Mouse (Mus musculus) layer of hippocampus, postnatal 10 days (tissue): Measurements from ENCODE around the gene Fgfr2. TPM values are rescaled to one million over a fixed set of nuclear protein-coding genes. Genes with fewer than 3 reads are reported as not detected.

ENCODE experiments used
- DNase-seq, 2 experiments: peaks; one replicate each; pipeline ENCODE4 v3.0.0; 2021; ENCODE audit warnings: low spot score in 2 of 2
- total RNA-seq, 2 experiments: library from RNA; stranded (reverse); gene quantifications; 2 replicates each; pipeline ENCODE4 v1.2.3; 2021

Gene Fgfr2
- total RNA-seq, 2 experiments from 2014 or later: 35.6 to 48.3 TPM

DNA sequence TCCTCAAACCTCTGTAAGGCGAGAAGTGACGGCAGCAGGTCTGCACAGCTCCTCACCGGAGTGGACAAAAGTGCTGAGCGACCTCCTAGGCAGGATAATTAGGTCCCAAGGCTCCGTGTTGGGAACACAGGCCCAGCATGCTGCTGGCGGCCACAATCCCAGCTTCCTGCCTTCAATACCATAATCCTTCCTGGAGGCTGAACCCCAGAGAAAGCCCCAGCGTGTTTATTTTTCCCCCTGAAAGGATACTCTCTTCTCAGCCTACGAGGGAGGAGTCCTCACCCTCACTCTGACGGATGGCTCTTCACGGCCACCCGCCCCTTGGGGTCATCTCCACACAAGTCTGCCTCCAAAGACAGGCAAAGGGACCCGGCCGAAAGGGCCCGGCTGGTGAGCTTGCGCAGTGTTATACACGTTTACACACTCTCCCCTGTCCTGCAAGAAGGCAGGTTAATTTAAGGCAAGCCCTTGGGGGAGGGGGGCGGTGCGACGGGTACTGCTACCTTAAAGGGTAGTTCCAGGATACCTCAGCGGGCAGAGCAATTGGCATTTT, 2859.3 kb downstream of the Fgfr2 start:
- DNase-seq: peak in 1 of 2 experiments; percentile 14

DNA sequence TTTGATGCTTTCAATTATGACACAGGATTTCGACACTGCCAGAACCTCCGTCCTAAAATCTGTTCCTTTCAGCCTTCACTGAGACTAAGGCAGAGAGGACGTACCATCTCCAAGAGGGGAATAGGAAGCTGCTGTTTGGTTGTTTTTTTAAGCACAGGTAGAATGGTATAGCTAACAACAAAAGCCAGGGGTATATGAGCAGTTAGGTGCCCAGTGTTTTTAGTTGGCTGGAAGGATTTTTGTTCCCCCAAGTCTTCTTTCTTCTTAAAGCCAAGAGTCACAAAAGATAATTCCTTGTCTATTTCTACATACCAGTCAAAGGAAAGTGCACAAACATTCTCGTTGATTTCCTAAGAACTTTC, 2859.9 kb downstream of the Fgfr2 start:
- DNase-seq: no peak

DNA sequence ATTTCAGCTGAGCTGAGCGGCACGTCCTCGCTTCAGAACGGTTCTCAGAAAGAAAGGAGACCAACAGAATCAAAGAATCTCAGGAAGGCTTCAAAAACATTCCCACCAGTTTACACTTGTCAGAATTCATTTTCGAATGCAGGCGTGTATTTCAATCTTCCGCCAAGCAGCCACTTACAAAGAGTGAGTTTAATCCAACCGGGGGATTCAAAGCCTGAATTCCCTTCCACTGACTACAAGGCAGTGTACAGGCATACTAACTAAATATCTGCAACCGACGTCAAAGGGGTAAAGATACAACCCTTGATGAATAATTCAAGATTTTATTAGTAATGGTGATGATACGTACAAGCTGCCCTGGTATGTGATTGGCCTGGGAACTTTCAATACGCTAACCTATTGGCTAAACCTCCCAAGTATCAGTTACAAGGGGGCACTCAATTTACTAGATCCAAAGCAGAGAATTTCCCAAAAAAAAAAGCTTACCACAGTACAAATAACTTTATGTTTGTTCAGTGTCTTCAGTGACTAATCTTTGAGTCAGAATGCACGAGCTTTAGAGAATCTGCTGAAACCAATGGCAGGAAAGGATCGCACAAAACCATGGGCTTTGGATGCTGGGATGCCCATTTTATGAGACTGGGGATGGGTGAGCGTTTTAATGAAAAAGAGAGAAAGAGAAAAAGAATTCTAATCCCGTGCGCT, 2860.5 kb downstream of the Fgfr2 start:
- no peak for DNase-seq

DNA sequence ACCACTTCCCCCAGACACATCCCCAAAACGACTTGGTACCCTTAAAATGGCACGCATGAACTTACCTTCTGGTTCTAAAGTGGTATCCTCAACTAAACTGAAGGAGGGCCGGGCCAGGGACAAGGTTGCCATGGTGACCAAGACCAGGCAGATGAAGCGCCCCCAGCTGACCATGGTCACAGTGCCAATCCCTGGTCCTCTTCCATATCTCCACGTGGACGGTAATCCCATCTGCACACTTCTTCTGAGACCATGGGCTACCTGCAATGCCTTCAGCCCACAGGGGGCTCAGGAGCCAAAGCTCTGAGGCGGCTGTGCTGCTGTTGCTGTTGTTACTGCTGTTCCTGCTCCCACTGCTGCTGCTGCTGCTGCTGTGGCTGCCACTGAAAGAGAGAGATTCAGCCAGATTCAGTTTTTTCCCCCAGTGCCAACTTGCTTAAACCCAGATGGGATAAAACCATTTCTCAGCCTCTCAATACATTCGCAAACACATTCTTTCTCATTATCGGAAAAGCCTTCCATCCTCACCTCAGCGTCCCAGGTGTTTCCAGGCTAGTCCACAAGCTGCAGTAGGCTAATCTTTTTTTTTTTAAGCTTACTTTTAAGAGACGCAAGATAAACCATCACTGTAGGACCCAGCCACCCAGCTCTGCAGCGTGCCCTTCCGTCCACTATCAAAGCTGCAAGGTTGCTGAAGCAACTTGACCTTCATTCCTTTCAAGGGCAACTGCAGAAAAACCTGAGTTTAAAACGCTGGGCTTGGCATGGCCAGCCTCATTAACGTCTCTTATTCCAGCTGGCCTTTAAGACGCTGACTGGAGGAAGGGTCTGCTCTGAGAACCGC, 2861.2 kb downstream of the Fgfr2 start:
- peak in 1 of 2 experiments; percentile 21 for DNase-seq

DNA sequence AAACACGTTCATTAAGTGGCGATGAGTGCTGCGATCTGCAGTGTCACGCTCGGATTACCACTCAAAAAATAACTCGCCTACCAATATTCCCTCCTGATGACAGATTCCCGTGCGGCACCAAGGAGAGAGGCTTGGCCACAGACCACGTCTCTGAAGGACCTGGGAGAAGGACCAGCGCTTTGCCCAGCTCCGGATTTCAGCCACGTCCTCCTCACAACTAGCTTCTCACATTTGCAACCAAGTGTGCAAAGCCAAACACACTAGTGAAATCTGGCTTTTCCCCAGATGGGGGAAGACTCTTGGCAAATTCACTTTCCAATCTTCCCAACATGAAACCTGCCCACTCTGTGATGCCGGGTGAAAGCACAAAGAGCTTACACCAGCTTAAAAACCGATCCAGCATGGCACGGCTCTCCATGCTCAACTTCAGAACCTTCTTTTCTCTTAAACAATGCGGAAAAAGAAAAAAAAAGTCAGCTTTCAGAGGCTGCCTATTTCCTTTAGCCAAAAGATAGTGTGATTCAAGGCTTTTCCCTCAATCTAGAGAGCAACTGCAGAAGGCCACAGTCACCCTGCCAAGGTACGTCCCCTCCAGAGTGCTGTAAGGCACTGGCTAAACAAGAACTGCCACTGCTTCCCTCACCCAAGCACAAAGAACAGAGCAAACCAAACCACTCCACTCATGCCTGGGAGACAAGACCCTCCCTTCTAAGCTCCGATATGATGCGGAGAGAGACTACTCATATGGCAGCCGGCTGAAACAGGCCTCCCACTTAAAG, 2862.1 kb downstream of the Fgfr2 start:
- DNase-seq: no peak

DNA sequence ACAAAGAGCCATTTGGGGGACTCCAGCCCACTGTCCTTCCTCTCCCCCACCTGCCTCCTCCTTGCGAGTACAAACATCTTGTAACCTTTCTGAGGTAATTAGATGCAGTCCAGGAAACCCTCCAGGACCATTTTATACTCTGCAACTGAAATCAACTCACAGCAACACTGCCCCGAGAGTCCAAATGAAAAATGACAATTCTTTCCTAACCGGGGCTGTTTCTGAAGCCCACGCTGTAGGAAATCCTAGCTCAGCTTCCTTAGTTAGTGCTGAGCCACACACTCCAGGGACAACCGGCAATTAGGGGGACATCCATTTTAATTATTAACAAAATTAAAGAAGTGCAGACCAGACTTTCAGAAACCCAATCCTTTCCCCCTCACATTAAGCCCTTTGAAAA, 2863.1 kb downstream of the Fgfr2 start:
- peak in 1 of 2 experiments; percentile 44 for DNase-seq

DNA sequence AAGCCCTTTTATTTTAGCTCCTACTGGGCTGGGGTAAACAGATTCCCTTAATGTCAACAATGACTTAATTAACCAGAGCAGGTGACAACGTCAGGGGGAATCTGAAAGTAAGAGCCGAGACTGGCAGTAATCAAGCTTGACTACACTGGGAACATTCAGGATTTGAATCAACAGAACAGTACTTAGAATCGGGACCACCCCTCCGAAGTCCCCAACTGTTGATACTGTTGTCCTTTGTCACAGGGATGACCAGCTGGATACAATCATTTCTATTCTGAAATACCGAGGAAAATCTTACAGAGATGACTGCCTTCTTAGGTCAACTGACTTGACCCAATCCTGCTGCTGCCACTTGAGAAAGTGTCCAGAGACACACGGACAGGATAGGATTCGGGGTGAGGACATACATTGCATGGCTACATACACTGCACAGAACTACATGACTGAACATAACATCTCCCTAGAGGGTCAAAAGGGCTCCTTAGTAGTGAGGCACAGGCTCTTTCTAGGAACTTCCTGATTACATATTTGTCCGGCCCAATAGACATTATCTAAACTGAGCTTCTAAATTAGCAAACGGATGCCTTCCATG, 2864.3 kb downstream of the Fgfr2 start:
- no peak for DNase-seq

DNA sequence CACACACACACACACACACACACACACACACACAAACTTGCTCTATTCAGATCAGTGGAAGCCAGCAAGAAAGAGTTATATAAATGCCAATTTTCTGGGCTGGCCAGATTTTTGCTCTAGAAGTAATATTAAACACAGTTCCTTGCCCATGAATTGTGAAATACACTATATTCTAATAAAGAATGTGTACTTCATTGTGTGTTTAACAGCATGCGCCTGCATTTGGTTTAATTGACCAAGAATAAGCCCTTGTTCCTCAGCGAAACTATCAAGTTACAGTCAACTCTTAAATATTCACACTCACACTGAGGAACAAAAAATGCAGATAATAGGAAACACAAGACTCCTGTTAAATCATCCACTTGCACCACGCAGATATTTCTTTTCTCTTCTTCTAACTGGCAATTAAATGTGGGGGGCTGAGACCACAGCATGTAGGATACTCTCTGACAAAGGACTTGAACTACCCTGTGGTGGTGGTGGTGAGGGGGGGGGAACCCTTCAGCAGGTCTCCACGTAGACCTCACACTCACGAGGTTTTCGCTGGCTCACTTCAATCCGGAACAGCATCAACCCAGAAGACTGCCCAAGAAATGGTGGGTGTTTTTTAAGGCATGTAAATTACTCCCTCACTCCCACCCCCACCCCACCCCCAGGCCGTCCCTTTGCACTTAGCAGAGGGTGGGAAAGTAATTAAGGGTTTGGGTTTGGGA, 2865.0 kb downstream of the Fgfr2 start:
- DNase-seq: no peak

DNA sequence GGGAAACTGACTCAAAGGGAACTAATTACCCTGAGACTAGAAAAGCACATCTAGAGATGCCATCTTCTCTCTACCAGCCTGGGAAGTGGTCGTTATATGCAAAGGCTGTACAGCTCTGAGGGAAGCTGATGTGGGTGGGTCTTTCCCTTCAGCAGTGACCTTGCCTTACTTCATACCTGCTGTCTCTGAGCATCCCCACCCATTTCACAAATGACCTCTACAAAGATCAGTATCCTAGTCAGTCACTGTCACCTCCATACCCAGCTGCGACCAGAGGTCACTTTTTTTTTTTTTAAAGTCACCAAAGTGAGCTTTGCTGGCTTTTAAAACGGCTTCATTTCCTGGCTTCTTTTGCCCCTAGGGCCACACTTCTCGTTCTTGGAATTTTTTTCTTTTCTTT, 2869.9 kb downstream of the Fgfr2 start:
- no peak for DNase-seq

DNA sequence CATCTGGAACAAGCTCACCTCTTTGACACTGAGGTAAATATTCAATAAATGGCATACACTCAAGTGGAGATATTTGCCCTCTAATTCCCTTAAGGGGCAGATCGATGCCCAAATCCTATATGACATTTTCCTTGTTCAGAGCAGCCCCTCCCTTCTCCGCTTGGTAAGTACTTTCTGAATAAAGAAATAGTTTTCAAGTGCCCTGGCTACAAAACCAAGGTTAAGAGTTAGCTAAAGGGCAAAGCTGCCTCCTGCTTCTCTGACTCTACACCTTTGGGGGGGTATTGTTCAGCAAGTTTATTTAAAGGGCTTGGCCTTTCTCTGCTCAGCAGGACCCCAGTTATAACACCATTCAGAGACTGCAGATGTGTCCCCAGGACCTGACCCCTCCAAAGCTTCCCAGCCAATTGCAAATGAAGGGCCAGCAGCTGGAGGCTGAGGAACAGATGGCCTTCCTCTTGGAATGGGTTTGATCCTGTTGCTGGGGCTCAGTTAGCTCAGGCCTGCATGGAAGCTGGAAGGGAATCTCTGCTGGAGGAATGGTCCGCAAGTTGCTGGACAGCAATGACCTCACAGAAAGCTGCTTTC, 2871.1 kb downstream of the Fgfr2 start:
- DNase-seq: no peak

DNA sequence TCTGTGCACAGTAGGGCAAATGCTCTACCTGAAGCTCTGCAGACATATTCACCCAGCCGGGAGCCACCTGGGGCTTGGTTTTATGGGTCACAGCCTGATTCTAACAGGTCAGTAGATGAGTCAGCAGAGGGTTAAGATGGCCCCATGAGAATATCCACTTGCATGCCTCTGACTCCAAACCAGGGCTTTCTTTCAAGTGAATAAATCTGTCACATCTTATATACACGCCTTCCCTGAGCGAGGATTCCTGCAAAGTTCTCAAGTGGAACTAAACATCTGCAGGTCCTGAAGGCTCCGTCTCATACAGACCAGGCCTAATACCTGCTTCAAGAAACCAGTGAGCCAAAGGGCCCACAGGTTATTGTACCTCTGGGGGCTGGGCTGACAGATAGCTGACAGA, 2872.2 kb downstream of the Fgfr2 start:
- no peak for DNase-seq

DNA sequence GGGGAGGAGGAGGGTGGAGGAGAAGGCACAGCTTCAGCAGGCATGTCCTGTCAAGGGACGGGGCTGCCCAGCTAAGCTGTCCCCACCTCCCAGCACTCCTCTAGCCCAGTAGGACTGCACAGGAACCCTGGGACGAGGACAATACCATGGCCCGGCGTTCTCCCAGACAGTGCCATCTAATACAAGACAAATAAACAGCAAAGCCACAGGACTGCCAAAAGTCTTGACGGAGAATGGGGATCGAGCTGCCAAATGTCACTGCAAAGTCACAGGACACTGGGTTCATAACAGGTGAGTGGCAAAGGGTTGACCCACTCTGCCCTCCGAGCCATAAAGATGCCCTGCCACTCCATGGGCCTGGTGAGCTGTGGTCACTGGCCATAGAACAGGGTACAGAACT, 2874.7 kb downstream of the Fgfr2 start:
- DNase-seq: no peak

DNA sequence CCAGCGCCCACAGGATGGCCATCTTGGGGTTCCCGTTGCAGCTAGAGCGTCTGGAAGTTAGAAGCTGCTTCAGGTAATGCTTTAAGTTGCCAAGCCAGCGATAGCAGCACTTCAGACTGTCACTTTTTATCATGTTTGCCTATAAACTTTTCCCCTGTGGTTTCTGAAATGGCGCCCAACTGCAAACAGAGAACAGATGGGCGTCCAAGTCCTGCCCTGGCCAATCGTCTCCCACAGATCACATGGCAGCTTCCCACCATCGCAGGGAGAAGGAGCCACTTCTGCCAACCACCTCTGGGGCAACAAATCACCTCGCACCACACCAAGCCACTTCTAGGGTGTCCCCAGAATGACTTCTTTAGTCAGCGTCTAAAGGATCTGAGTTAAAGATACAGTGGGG, 2875.3 kb downstream of the Fgfr2 start:
- DNase-seq: no peak

DNA sequence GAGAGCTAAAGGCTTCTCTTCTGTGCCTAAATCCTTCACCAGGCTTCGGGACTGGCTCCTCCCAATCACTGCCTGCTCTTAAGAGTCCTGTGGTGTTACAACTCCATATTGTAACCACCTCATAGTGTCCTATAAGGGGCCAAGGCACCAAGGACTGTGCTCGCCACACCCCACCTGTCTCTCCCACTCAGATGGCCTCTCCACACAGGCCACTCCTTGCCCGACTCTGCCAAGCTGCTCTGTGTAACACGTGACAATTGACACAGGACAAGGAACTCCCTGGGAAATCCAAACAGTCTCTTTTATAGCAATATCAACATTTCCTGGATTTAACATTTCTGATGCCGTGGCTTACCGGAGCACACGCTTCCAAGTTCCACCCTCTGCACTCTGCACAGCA, 2876.7 kb downstream of the Fgfr2 start:
- DNase-seq: no peak

DNA sequence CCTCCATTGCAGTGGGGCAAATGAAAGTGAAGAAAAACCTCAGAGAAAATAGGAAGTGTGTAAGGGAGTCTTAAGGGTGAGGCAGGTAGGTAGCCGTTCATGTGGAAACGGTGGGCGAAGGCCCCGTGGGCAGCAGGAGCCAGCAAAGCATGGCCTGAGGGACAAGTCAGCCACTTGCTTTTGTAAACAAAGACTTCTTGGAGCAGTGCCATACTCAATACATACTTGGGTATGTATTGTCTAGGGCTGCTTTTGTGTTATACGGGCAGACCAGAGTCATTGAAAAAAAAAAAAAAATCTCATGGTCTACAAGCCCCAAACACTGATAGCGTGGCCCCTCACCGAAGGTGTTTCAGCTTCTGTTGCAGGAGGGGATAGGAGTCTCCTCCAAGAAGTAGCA, 2878.6 kb downstream of the Fgfr2 start:
- DNase-seq: no peak

DNA sequence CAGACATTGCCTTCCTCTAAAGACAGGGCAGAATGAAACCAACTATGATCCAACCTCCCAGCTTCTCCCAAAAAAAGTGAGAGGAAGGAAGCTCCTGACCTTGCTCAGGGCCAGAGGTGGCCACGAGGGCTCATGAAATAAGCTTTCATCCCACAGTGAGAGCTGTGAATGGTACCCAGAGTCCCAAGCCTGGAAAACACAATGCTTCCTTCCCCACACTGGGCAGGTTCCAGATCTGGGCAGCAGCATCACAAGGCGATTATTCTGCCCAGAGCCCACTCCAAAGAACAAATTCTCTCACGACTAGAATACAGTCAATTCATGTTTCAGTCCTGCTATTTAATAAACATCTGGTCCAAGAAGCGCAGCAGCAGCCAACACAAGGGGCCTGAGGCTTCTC, 2879.3 kb downstream of the Fgfr2 start:
- DNase-seq: no peak

DNA sequence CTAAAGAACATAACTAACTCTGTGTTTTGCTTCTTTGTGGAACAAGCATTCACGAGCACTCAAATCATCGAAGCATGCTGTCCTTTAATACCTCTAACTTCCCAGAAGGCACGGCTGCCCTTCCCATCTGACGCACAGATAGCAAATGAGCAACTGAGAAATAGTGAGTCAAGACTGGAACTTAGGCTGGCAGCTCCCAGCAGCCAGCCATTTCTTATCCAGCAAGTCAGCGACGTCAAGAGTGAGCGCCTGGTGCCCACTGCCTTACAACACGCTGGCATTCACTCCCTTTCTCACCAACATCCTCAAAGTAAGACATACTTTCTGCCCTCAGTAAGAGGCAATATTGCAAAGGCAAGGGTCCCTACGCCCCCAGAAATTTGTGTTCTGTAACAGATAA, 2883.0 kb downstream of the Fgfr2 start:
- DNase-seq: no peak

DNA sequence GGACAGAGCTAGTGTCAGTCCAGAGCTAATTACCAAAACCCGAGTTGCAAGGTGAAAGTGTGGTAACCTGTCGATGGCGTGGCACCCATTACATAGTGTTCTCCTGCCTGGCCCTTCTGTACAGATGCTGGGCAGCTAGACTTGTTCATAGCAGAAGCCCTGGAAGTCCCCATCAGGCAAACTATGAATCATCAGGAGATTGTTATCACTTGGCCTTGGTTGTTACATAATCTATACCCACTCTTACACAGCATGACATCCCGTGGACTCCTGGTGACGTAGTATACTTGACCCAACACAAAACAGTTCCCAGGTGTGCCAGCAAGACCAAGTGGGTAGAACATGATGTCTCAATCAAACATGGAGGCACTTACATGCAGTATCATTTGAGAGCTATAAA, 2885.9 kb downstream of the Fgfr2 start:
- no peak for DNase-seq

DNA sequence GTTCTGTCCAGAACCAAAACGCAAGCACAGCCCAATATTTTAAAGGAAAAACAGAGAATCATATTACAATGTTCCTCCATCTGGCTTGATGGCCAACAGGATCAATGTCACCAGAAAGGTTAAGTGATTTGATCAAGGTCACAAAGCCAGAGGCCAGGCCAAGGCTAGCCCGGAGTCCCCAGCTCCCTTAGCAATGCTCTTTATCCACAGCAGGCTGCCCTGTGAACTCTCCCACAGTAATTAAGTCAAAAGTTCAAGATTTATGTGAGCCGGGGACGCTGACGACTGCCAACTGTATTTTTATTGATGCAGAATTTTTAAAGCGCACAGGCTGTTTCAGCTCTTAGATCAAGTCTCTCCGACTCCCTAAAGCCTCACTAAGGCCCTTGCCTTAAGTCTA, 2889.4 kb downstream of the Fgfr2 start:
- no peak for DNase-seq

DNA sequence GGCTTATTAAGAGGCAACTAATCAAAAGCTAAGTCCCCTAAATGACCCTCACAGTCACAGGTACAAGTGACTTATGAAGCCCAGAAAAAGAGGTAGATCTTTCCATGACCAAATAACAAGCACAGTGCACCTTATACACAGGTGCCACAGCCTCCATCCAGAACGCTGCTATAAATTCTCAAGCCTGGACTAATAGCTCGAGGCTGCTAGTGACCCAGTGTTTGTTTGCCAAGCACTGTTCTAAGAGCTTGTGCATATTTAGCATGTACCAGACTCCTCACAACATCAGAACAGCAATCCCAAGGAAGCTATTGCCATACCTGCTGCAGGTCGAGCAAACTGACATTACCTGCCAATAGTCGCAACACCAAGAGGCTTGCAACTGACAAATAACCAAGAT, 2893.1 kb downstream of the Fgfr2 start:
- DNase-seq: no peak
